In genomic region chr10:111777559-111777958, GRCm38 (mm10) we compare ENCODE assay signal across 25 mouse cellular contexts.
DNase-seq lines count a peak whose midpoint lies in the region; ATAC-seq and TF ChIP-seq lines count a peak whose summit lies in the region.
"Had no signal": no experiment of that assay in that cellular context is flagged by ENCODE, and none has a peak within 500 bp of the region (broad histone marks: within the 10 kb centered on the region; RNA-seq: fewer than 3 reads in every experiment).

No protein-coding gene starts in this region.

- no peak overlapping the region for H3K27ac ChIP-seq in lung, embryonic 14.5 days (ENCODE audit: low read depth)
- no peak overlapping the region for H3K27ac ChIP-seq in embryonic facial prominence, embryonic 14.5 days (replicated peaks; ENCODE audit: low read depth, low read length)
- H3K27ac ChIP-seq: hindbrain, embryonic 14.5 days; intestine, embryonic 15.5 days; layer of hippocampus, adult 2 months; limb, embryonic 12.5 days; midbrain, embryonic 15.5 days; neural tube, embryonic 13.5 days had no signal

- H3K4me3 ChIP-seq in lung, embryonic 14.5 days (ENCODE audit: low read depth, low read length): no peak overlapping the region
- H3K4me3 ChIP-seq in embryonic facial prominence, embryonic 14.5 days (ENCODE audit: low read depth, low read length): no peak overlapping the region
- H3K4me3 ChIP-seq: intestine, embryonic 15.5 days; layer of hippocampus, adult 2 months; limb, embryonic 12.5 days; midbrain, embryonic 15.5 days; myocyte; neural tube, embryonic 13.5 days had no signal

- ATAC-seq in cerebellum, adult (ENCODE audit: insufficient number of reproducible peaks, low FRiP score, low TSS enrichment): 0 out of 2 replicates have a peak, but pooled peaks have one; percentile 33
- peak; percentile 80; the same call in 1 of the 2 replicates for ATAC-seq in lung, embryonic 14.5 days (ENCODE audit: insufficient read depth)
- peak; percentile 70 for ATAC-seq in embryonic facial prominence, embryonic 14.5 days (ENCODE audit: low read depth)
- ATAC-seq: forebrain, postnatal 0 days; intestine, embryonic 15.5 days; midbrain, embryonic 15.5 days had no signal

- no peaks in the 10 kb centered on the region for H3K36me3 ChIP-seq in lung, embryonic 14.5 days (ENCODE audit: insufficient read depth)
- H3K36me3 ChIP-seq in embryonic facial prominence, embryonic 14.5 days (ENCODE audit: control insufficient read depth, insufficient read depth, low read length): no peaks in the 10 kb centered on the region
- H3K36me3 ChIP-seq: intestine, embryonic 15.5 days; limb, embryonic 12.5 days; midbrain, embryonic 15.5 days; neural tube, embryonic 13.5 days had no signal

- no peak overlapping the region for H3K4me2 ChIP-seq in lung, embryonic 14.5 days
- no peak overlapping the region for H3K4me2 ChIP-seq in embryonic facial prominence, embryonic 14.5 days (ENCODE audit: low read depth, low read length)
- H3K4me2 ChIP-seq: hindbrain, embryonic 14.5 days; intestine, embryonic 15.5 days; limb, embryonic 12.5 days; liver, embryonic 11.5 days; midbrain, embryonic 15.5 days; neural tube, embryonic 13.5 days had no signal

- no peaks in the 10 kb centered on the region for H3K9me3 ChIP-seq in lung, embryonic 14.5 days (ENCODE audit: low read depth, low read length)
- H3K9me3 ChIP-seq in embryonic facial prominence, embryonic 14.5 days (ENCODE audit: control insufficient read depth, low read length): no peaks in the 10 kb centered on the region
- H3K9me3 ChIP-seq: intestine, embryonic 15.5 days; limb, embryonic 12.5 days; midbrain, embryonic 15.5 days; neural tube, embryonic 13.5 days had no signal

- H3K9ac ChIP-seq in lung, embryonic 14.5 days: no peak overlapping the region
- no peak overlapping the region for H3K9ac ChIP-seq in embryonic facial prominence, embryonic 14.5 days (ENCODE audit: low read depth, low read length)
- H3K9ac ChIP-seq: forebrain, postnatal 0 days; hindbrain, embryonic 14.5 days; intestine, embryonic 15.5 days; limb, embryonic 12.5 days; midbrain, embryonic 15.5 days; neural tube, embryonic 13.5 days had no signal

- no peak for TF ChIP-seq CTCF in lung, embryonic 14.5 days (IDR thresholded peaks at IDR 0.05; ENCODE audit: low read depth)

- H3K4me1 ChIP-seq in lung, embryonic 14.5 days (ENCODE audit: insufficient read depth): peaks cover 3% of the 10 kb centered on the region; the same call in 1 of the 2 replicates
- peaks cover 11% of the 10 kb centered on the region for H3K4me1 ChIP-seq in embryonic facial prominence, embryonic 14.5 days (ENCODE audit: control insufficient read depth, insufficient read depth, low read length)
- H3K4me1 ChIP-seq: intestine, embryonic 15.5 days; limb, embryonic 12.5 days; midbrain, embryonic 15.5 days; neural tube, embryonic 13.5 days had no signal

- no peak for DNase-seq in cerebellum, adult 9-10 months
- DNase-seq in lung, embryonic 14.5 days: peak; percentile 78
- DNase-seq in lung, postnatal 36 days: no peak
- peak; percentile 56 for DNase-seq in 3T3-L1 (ENCODE audit: low read depth, low spot score)
- DNase-seq in embryonic facial prominence, embryonic 14.5 days (ENCODE audit: low spot score): peak; percentile 78
- DNase-seq in adrenal gland, adult 8-10 months: no peak
- DNase-seq: adrenal gland, adult 2 months; cerebellum, adult 2 months; cerebellum, postnatal 36 days; embryo, embryonic 11 days; forebrain, postnatal 0 days; gastrocnemius, postnatal 14 days; kidney, adult 9 months; kidney, postnatal 25 days; lung, adult 2 months; thymus, postnatal 14 days had no signal

- H3K27me3 ChIP-seq in lung, embryonic 14.5 days (ENCODE audit: insufficient read depth, low read length): no peaks in the 10 kb centered on the region
- no peaks in the 10 kb centered on the region for H3K27me3 ChIP-seq in embryonic facial prominence, embryonic 14.5 days (replicated peaks; ENCODE audit: control insufficient read depth, insufficient read depth, low read length)
- H3K27me3 ChIP-seq: intestine, embryonic 15.5 days; limb, embryonic 12.5 days; midbrain, embryonic 15.5 days; neural tube, embryonic 13.5 days had no signal

Comparison
In these comparisons a context has a peak if more than half of its experiments do, and no peak if none do; other contexts are left out.
1. DNase-seq: peak in lung, embryonic 14.5 days (single experiment), 3T3-L1 (single experiment) and embryonic facial prominence, embryonic 14.5 days (single experiment); none in cerebellum, adult 9-10 months (single experiment), lung, postnatal 36 days (single experiment) and adrenal gland, adult 8-10 months (single experiment).
2. Peak in every context shown above with its lines, with median percentiles within 50 percentile points of each other: ATAC-seq.